Mouse (Mus musculus) frontal cortex, postnatal 25 days (tissue): ENCODE data around the gene Slc38a3.

ENCODE experiments used
- DNase-seq, 2 experiments: peaks; one replicate each; pipeline ENCODE4 v3.0.0; 2022; ENCODE audit warnings: low spot score in 2 of 2

Slc38a3 gene

GRCm38 (mm10) chr9:107619546-107619879 lies 49.8 kb downstream of the Slc38a3 start:
- no peak for DNase-seq

- no peak for DNase-seq
Observed at GRCm38 (mm10) chr9:107618778-107619545, 50.4 kb downstream of the Slc38a3 start.

DNA sequence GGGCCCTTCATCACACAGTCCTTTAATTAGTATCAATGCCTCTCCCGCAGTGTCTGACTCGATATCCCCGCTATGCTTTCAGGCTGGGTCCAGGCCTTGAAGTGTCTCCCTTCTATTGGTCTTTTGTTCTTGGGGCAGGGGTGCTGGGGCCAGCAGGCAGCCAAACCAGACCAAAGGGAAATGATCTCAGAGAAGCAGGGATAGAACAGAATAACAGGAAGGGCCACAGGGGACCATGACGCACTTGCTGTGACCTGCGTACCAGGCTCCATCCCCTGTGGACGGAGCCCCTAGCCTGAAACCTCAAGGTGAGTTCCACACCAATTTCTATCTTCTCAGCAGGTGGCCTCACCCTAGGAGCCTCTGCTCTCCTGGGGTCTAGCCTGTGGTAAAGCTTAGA lies 51.2 kb downstream of the Slc38a3 start:
- DNase-seq = no peak

DNA sequence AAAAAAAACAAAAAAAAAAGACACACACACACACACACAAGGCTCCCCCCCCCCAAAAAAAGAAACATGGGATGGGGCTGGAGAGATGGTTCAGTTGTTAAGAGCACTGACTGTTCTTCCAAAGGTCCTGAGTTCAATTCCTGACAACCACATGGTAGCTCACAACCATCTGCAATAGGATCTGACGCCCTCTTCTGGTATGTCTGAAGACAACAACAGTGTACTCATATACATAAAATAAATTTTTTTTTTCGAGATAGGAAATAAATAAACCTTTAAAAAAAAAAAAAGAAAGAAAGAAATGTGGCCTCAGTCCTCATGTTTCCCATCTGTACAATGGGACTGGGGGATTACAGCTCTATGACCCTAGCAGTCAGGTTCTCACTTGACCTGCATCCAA lies 51.9 kb downstream of the Slc38a3 start:
- no peak for DNase-seq

GRCm38 (mm10) chr9:107615035-107615434 lies 54.3 kb downstream of the Slc38a3 start:
- no peak for DNase-seq

DNA sequence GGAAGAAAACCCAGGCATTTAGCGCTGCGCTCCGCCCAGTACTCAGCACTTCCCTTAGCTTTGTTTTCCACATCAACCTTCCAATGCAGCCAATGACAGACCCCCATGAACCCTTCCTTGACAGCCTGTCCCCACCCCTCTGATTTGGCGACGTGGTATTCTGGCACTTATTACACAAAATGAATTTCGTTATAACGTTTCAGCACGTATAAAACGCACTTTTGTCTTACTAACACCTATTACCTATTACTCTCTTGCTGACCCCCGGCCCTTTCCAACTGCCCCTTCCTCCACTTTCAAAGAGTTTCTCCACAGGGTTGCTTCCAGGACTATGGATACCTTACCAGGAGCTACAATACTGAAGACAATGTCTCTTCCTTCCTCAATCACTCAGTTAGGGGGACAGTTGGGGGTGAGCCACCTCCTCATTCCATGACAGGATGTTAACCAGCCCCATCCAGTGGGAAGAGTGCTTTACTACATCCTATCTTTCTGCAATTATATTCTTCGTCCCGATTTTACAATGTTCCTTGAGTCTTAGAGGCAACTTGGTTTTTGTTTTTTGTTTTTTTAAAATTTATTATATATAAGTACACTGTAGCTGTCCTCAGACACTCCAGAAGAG lies 56.3 kb downstream of the Slc38a3 start:
- DNase-seq = no peak

DNA sequence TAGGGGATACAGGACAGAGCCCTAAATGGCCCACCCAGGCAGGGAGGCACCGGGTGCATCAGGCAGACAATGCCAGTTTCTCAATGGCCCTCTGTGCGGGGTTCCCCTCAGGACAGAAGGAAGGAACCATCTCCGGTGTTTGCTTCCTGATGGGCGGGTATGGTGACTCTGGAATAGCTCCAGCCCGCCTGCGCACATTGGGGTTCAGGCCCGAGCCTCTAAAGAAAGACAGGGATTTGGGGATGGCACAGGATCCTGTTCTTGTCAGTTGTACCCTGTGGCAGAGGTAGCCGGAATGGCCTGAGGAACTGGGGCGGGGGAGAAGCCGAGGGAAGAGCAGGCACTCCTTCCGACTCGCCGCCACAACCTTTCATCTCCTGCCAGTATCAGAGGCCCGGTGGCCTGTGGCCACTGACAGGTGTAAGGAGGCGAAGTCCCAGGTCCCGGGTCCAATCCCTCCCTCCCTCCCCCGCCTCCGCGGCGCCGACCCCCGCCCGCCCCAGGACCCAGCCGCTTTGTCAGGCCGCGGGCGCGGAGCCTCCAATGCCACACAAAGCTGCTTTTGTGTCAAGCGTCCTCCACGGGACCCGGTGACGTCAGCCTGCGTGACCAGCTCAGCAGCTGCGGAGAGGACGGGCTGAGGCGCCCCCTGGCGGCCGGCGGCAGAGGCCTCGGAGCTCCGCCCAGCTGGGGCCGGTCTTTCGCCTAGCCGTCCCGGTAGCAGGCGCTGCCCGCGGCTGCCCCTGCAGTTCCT lies 57.0 kb downstream of the Slc38a3 start:
- DNase-seq = peak; percentile 94 to 99

DNA sequence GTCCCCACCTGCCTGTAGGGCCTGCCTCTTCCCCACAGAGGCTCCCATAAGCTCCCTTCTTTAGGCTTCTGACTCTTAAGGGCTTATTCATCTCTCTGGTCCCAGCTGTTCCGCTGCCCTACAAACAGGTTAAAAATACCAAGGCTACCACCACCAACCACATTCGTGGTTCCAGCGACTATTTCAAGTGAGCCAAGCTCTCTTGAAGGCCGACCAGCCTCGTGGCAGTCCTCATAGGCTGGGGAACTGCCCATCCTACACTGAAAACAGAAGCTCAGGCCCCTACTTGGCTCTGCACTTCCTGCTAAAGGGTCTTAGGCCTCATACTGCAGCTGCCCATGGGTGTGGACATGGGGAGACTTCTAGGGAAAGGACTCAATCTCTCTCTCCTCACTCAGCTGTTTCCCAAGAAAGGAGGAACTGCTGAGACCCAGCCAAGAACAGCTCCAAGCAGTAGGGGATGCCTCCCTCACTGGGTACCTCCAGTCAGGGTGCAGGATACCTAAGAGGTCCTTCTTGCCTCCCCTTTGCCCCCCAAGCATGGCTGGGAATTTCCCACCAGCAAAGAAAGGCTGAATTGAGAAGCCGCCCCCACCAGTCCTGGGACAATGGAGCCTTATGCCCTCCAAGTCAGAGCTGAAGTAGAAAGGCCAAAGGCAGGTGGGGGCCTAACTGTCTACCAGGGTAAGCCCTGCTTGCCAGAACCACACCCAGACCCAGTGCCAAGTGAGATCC lies 57.7 kb downstream of the Slc38a3 start:
- DNase-seq = no peak

DNA sequence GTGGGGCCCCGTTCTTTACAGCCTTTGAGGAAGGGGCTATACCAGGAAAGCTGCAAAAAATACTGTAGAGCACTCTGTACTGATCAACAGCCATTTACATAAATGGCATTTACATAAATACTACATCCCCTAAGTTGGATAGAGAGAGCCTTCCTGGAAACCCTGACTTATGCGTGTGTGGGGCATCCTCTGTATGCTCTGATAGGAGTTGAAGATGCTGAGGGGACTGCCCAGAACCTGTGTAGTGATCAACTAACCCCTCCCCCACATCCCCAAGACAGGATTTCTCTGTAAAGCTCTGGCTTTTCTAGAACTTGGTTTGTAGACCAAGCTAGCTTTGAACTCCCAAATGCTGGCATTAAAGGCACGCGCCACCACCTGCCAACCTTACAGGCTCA lies 59.9 kb downstream of the Slc38a3 start:
- DNase-seq = no peak

- no peak for DNase-seq
Observed at GRCm38 (mm10) chr9:107608741-107609432, 60.4 kb downstream of the Slc38a3 start, which contains the start of gene Sema3b. TSS of gene Sema3b (minus strand) at chr9:107609229.

DNA sequence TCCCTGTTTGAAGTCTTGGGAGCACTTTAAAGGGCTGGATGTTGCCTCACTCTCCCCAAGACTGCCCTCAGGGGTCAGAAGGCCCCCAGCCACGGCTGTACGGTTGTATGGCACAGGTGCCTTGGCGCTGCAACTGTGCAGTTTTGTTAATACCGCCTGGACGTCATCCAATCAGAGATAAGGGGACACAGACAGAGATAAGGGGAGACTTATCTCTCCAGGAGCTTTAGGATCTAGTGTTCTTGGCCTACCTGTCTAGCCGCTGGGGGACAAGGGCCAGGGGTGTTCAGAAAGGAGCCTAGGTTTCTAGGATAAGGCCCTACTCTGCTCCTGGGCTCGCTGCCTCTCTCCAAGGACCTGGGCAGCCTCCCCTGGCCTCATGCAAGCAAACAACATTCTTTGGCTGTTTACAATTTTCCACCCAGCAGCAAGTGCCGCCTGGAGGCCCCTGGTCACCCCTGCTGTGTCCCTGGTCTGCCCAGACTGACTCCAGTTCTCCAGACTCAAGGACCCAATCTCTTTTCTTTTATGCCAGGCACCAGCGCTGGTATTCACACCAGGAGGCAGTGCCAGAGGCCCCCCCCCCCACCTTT lies 61.6 kb downstream of the Slc38a3 start:
- no peak for DNase-seq

GRCm38 (mm10) chr9:107607036-107607435 lies 62.3 kb downstream of the Slc38a3 start:
- DNase-seq = no peak

DNA sequence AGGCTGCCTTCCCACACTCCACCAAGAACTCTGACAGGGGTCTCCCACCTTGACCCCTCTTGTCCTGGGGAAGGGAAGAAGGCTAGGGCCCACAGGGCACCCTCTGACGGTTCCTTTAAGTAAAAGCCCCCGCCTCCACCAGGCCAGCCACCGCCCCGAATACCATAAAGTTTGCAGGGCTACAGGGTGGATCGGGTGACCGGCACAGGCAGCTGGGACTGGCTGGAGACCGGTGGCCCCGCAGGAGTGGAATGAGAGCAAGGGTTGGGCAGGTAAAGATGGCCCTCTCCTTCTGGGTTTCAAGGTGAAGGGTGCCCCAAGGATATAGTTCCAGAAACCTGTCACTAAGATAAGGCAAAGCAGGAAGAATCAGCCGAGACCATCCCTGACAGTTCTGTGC lies 62.7 kb downstream of the Slc38a3 start:
- DNase-seq = no peak

DNA sequence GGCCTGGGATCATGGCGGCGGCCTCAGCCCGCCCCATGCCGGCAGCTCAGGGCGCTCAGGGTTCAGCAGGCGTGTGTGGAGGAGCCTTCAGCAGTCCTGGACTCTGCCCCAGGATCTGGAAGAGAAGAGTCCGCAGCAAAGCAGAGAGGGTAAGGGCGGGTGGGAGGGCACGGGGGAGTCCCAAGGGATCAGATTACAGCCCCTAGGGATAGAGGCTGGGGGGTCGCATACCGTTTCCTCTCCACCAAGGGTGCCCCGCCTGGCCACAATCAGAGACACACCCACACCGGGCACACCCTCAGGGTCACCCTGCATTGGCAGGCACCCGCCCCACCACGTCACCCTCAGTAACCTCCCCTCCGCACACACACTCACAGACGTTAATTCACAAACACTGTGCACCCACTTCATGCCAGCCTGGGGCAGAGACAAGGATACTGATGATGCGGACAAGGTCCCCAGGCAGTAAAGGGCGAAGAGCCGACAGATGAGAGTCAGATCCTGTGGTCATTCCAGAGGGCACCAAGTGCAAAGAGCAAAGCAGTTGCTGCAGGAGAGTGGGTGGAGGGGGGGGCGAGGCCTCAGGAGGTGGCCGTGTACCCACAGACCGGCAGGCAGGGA lies 64.2 kb downstream of the Slc38a3 start:
- no peak for DNase-seq

GRCm38 (mm10) chr9:107603251-107603650 lies 66.1 kb downstream of the Slc38a3 start:
- DNase-seq = no peak

DNA sequence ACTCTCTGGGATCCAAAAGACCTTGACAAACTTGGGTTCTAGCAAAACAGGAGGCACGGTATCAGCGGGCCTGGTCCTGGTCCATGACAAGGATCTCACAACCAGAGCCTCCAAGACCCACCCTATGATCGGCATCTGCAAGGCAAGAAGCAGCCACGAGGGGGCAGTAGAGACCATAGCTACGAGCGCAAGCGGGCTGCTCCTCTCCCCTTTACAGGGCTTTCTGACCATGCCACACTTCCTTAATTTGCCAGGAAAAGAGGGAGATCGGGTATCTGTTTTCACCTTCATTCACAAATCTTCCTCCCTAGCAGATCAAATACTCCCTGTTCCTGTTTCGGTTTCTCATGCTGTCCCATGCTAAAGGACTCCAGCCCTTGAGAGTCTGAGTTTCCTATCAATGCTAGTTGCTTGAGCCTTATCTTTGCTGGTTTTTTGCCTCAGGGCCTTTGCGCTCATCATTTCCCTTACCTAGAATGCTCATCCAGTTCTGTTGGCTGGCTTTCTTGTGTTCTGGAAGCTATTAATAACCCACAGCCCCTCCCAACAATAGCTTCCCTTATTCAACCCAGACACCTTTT lies 67.2 kb downstream of the Slc38a3 start:
- peak; percentile 93 to 95 for DNase-seq

GRCm38 (mm10) chr9:107601275-107601674 lies 68.1 kb downstream of the Slc38a3 start:
- DNase-seq = no peak

DNA sequence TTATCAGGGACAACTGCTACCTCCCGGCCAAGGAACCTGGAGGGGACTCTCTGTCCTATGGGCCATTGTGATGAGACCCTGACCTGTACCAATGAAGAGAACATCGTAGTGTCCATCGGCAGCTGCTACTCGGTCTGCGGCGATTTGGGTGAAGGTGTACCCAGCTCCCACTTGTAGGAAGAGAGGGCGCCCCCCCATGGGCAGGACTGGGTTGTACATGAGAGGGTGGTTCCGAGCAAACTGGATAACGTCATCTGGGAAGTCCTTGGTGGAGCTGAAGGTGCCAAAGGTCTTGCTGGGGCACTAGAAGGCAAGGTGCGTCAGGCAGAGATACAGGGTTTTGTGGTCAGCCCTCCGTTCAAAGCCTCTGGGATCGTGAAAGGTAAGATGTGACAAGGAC lies 68.6 kb downstream of the Slc38a3 start:
- DNase-seq = no peak
